Mouse (Mus musculus) T-helper 2 cell (primary cell): ENCODE results near the gene Ccdc152.

Source experiments
- in situ Hi-C: fragments of 300-600 bp; cut with MboI, MseI; formaldehyde crosslinking; loops from one replicate; pipeline ENCODE4 v1.15.1; 2025; ENCODE audit warnings: high pct_unique_total_duplicates

Gene Ccdc152

DNA sequence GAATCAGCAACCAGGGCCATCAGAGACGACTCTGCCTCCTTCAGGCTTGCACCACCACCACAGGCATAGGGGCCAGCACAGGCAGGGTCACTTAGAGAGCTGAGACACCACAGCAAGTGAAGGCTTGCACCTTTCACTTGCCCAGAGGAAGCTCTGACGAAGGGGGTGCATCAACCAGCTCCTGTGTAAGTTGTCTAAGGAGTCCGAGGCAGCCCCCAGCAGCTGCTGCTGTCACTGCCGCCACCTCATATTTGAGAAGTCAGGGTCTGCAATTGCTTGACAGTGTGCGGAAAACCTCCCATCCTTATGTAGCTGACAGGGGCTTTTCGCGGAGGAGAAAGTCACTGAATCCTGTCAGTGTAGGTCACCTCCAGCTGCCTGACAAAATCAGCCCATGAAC, 24.1 kb downstream of the Ccdc152 start:
- in situ Hi-C loops, result no loop called here

DNA sequence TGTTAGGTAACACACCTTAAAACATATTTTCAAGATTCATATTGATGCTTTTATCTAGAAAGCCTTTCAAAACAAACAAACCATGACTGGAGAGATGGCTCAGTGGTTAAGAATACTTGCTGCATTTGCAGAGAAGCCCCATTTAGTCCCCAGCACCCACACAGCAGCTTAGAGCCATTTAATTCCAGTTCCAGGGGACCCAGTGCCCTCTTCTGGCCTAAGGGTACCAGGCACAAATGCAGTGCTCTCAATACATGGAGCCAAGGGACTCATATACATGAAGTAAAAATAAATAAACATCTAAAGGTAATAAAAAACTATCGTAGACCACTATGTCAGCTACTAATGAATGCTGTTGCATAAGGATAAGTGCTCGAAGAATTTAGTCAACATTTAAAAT, 25.9 kb downstream of the Ccdc152 start:
- in situ Hi-C loops, result no loop called here

GRCm38 (mm10) chr15:3273191-3273590, 30.1 kb downstream of the Ccdc152 start:
- in situ Hi-C loops, result no loop called here

DNA sequence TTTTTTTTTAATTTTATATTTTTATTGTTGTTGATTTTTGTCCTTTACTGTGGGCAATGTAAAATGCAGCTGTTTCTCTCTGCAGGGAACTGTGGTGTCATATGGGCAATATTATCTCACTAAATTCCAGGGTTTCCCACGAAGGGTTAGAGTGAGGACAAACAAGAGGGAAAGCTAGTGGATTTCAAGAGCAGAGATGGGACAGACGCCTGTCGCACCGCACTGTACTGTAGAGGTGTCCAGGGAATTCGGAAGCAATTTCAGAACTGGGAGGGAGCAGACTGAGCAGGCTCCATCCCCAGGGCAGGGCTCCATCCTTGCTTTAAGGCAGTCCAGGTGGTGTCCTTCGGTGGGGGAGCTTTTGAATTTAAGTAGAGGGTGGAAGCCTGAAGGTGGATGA, 32.1 kb downstream of the Ccdc152 start:
- in situ Hi-C loops, result no loop called here

- in situ Hi-C loops, result no loop called here
Observed at GRCm38 (mm10) chr15:3270646-3271077, 32.7 kb downstream of the Ccdc152 start.

- in situ Hi-C loops, result no loop called here
Observed at GRCm38 (mm10) chr15:3269996-3270645, 33.2 kb downstream of the Ccdc152 start.

DNA sequence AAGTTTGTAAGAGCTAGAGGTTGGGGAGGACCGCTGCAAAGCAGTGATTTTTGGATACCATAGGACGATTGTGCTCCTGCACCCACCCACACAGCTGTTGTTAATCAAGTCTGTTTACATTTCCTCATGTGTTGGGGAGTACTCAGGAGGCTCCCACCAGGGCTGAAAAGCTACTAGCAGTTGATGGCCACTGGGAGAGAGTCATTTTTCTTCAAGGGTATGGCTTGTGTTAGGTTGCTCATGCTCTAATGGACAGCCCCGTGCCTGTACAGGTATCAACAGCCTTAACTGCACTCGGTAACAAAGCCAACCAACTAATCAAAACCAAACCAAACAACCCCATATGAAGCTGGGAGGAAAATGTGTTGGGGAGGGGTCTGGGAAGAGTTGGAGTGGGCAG, 33.8 kb downstream of the Ccdc152 start:
- in situ Hi-C loops, result no loop called here

DNA sequence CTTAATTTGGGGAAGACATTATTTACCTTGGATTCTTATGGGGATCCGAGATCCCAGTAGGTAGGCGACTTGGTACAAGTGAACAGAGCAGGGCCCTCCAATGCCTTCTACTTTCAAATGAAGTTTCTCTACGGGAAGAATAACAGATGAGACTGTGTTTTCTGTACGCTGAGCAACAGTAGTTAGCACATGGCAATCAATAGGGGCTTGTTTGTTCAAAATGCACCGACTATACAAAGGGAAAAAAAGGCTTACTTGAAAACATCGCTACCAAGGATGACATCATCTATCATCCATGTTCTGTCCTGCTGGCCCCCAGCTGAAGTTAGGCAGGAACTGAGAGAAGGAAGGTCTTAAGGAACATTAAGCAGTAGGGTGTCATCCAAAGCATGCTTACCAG, 35.1 kb downstream of the Ccdc152 start, which contains the start of gene Selenop:
Gene Selenop, plus strand, starts transcription at position 301 of the 400 bp plus-strand sequence.
- in situ Hi-C loops, result no loop called here

GRCm38 (mm10) chr15:3264828-3265227, 38.5 kb downstream of the Ccdc152 start:
- in situ Hi-C loops, result no loop called here

GRCm38 (mm10) chr15:3264293-3264692, 39.0 kb downstream of the Ccdc152 start:
- in situ Hi-C loops, result no loop called here

GRCm38 (mm10) chr15:3262883-3263282, 40.4 kb downstream of the Ccdc152 start:
- in situ Hi-C loops, result no loop called here

GRCm38 (mm10) chr15:3260309-3260708, 43.0 kb downstream of the Ccdc152 start:
- in situ Hi-C loops, result no loop called here

GRCm38 (mm10) chr15:3259025-3259424, 44.3 kb downstream of the Ccdc152 start:
- in situ Hi-C loops, result no loop called here

DNA sequence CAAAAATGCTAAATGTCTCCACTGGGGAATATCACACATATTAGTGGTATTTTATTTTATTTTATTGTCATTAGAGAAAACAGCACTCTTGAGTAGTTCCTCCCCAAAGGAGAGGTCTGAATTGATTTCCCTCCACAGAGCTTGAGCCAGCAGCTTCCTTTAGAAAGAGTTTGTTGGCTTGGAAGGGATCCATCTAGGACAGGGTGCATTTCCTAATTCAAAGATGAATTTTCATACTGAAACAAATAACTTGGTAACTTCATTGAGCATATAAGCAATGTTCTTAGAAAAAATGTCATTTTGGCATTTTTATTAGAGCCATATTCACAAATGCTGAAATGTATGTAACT, 51.6 kb downstream of the Ccdc152 start:
- in situ Hi-C loops, result no loop called here

GRCm38 (mm10) chr15:3251031-3251717, 52.2 kb downstream of the Ccdc152 start:
- in situ Hi-C loops, result no loop called here

GRCm38 (mm10) chr15:3250620-3251019, 52.7 kb downstream of the Ccdc152 start:
- in situ Hi-C loops, result no loop called here

GRCm38 (mm10) chr15:3245036-3245435, 58.3 kb downstream of the Ccdc152 start:
- in situ Hi-C loops, result loop anchor here (5.0 kb wide), 1 partner anchor 87 kb away; no protein-coding TSS in a partner anchor

- in situ Hi-C loops, result no loop called here
Observed at GRCm38 (mm10) chr15:3237963-3238362, 65.4 kb downstream of the Ccdc152 start.

DNA sequence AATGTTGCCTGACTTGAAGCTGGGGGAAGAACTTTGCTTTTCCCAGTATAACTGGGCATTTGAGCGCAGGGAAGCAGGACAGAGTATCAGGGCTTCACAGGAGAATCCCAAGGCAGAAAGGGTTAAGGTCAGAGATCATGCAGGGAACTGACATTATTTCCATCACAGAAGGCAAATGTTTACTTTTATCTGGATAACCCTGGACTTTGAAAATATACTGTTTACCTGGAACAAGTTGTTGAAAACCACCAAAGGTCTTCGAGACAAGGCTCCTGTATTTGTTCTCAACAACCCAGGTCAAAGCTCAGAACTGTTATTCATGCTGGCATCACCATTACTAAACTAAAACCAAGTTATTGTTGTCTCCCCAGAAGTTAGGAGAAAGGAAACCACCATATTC, 67.0 kb downstream of the Ccdc152 start:
- in situ Hi-C loops, result no loop called here

DNA sequence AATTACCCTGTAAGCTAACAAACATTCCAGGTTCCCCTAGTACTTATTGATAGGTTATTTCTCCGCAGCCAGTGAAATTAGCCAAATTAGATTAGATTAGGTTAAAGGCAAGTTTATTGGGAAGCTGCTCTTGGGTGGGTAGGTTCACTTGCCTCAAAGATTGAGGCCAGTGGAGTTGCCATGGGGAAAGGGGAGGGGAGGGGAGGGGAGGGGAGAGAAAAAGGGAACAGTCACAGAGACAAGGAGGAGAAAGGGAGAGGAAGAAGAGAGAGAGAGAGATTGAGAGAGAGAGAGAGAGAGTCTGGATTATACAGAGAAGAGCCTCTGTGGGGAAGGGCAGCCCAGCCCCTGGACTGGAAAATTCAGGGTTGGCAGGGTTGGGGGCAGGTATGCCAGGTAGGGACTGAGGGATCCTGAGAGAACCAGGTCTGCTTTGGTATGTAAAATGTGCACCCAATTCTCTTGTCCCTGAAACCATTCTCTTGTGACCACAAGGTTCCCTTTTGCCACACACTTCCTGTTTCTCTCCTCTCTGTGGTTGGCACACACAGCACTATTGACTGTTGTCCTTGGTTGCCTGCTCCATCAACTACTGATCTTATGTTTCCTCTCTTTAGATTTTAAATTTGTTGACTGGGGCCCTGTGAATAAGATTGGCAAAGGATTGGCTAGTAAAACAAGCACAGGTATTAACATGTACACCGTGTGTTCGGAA, 69.3 kb downstream of the Ccdc152 start:
- in situ Hi-C loops, result no loop called here

- in situ Hi-C loops, result no loop called here
Observed at GRCm38 (mm10) chr15:3232168-3232835, 71.0 kb downstream of the Ccdc152 start.

DNA sequence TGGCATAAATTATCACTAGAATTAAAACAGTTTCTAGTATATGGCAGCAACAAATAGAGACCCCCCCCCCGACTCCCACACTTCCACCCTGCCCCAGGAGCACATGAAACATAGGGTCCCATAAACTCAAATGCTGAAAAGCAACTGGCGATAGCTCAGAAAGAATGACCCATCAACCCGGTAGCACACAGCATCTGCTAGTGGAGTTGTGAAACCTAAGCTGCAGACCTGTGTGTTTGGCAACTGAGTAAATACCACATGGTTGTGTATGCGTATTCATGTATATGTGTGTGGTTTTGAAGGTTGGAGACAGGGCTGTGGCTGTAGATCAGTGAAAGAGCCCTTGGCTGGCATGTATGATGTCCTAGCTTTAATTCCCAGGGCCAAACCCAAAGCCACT, 72.3 kb downstream of the Ccdc152 start:
- in situ Hi-C loops, result no loop called here
